Mouse (Mus musculus): ENCODE data around the gene Appl1. TPM values are rescaled to one million over a fixed set of nuclear protein-coding genes. Genes with fewer than 3 reads are reported as not detected.

Gene Appl1
- 10 to 100 TPM; 13.9 to 16.6 TPM for total RNA-seq (2021)
- long read RNA-seq, experiment 1, full-length matches to known transcripts: 9 of 17 reads
- long read RNA-seq, experiment 1, partial matches to known transcripts: 3 of 17 reads
- long read RNA-seq, experiment 1, other reads (novel, unspliced or antisense): 5 of 17 reads
- long read RNA-seq, experiment 2, full-length matches to known transcripts: 9 of 13 reads
- long read RNA-seq, experiment 2, partial matches to known transcripts: 0 of 13 reads
- long read RNA-seq, experiment 2, other reads (novel, unspliced or antisense): 4 of 13 reads

DNA sequence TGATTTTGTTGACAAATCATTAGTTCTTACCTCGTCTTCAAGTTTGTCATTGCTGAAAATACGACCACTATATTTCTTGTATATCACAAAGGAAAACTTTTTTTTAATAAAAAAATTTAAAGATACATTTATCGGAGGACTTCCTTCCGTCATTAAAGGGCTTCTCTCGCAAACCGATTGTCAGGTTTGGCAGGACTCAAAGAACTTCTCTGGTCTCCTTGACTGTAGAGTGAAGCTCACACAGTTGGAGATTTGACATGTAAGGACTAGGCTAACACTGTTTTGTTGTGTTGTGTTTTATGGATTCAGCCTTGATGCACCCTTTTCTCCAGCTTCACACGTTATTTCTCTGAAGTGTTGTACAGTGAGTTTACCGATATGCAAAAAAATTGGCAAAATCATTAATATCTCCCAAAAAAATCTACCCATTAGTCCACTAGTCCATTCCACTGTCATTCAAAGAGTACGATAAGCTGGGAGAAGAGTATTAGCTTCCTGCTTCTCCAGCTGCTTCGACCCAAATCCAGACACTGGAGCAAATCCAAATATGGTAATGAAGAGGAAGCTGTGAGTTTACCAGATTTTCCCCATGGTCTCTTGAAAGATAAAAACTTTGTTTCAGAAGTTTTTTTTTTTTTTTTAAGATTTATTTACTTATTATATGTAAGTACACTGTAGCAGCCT, at the start of gene Appl1:
Gene Appl1, minus strand, starts transcription at position 127 of the 684 bp plus-strand sequence.
- DNase-seq: peak; percentile 25 to 31

DNA sequence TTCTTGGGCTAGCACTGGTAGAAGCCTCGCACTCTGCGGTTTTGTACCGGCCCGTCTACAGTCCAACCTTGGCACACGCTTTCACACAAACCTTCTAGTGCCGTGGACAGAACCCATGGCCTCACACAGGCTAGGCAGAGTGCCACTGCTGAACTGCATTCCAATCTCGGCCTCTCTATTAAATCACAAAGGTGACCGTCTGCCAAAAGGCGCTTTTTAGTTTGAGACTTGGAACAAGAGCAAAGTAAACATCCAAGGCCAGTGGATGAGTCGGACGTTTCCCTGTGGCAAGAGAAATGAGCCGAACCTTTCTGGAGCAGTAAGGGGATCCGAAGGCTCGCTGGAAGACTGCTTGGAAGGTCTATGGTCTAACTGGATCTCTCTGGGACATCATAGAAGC, 48.8 kb upstream of the Appl1 start:
- peak in 1 of 2 experiments; percentile 37 for DNase-seq

DNA sequence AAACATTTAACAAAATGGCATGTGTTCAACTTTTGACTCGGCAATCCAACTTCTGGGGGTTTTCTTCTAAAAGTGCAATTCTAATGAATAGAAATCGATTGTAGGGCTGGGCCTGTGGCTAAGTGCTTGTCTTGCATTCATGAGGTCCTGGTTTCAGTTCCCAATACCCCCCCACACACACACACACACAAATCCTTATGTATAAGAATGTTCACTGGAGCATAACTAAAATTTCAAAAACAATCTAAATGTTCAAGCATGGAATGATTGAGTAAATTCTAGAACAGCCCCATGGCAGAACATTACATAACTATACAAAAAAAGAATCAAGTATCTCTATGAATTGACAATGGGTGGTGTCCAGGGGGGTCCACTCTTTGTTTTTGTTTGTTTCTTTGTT, 46.9 kb upstream of the Appl1 start:
- DNase-seq: no peak

DNA sequence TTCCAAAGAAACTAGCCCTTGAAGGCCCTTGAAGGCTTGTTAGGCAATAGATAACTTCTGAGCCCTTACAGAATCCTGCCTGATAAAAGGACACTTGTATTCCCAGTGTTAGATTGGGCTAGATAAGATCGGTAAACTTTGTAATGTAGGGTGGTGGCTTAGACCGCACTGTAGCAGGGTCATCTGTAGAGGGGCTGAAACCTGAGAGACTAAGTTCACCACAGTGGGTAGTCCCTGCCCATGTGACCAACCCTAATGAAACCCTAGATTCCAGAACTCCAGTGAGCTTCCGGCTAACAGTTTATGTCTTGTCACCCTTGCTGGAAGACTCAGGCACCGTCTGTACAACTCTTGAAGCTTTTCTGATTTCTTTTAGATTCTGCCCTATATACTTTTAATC, 42.6 kb upstream of the Appl1 start:
- no peak for DNase-seq

DNA sequence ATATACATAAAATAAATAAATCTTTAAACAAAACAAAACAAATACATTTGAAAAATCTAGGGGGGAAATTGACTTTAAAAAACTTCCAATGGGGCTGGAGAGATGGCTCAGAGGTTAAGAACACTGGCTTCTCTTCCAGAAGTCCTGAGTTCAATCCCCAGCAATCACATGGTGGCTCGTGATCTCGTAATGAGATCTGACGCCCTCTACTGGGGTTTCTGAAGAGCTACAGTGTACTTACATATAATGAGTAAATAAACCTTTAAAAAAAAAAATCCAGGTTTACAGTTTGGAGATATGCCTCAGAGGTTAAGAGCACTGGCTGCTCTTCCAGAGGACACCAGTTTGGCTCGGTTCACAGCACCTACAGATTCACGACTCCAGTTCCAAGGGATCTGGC, 40.5 kb upstream of the Appl1 start:
- DNase-seq: no peak

DNA sequence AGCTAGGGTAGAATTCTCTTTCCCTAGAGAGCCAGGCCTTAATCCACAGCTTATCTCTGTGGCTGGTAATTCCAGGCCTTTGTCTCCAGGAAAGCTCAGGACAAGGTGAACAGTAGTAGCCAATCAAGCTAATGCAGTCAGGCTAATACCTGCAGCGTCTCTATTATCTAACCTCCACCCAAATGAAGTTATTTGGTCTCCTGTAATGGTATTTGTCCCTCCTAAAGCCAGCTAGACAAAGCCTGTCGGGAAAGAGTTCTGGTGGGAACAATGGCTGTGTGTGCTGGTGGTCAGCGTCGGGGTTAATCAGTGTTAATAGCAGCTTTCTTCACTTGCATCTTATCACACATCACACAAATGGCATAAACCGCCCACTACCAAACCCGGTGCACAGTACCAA, 34.9 kb upstream of the Appl1 start:
- DNase-seq: no peak

DNA sequence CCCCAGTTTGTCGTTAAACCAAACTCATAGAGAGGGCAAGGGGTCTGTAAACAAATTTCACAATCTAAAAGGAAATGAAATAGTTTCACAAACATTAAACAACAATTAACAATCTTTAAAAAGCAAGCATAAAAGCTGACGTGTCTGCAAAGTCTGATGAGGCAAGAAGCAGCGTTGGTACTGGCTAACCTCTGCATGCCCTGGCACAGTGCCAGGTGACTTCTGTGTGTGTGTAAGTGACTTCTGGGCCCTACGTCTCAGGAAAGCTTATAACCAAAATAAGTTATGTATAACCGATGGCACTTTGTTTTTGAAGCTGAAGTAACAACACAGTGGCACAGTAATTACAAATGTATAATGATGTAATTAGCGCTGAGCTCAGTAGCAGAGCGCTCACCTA, 33.9 kb upstream of the Appl1 start:
- no peak for DNase-seq

DNA sequence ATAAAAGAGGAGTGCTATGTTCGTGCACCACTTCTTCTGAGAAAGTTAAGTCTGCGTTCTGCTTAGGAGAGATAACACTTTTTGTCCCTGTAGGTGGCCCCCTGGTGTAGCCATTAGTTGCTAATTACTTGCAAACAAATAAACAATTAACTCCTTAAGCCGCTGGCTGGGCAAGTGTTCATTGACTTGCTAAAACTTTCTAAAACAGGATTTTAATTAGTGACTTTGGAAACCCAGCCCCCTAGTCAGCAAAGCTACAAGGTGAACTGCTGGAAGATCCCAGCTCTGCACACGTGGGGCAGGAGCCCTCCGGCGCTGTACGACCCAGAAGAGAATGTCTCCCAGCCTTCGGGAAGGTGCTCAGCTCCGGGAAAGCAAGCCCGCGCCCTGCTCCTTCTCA, 29.4 kb upstream of the Appl1 start:
- no peak for DNase-seq

DNA sequence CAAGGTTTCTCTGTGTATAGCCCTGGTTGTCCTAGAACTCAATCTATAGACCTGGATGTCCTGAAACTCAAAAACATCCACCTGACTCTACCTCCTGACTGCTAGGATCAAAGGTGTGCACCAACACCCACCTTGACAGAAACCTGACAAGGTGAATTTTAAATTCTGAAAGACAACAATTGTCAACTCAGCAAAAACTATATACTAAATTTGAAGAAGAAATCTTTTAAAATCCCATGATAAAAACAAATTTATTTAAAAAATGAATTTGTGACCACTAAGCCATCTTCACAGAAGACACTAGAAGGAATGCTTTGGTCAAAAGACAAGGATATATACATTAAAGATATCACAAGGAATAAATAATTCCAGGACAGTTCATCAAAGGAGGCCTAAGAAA, 25.2 kb upstream of the Appl1 start:
- no peak for DNase-seq

DNA sequence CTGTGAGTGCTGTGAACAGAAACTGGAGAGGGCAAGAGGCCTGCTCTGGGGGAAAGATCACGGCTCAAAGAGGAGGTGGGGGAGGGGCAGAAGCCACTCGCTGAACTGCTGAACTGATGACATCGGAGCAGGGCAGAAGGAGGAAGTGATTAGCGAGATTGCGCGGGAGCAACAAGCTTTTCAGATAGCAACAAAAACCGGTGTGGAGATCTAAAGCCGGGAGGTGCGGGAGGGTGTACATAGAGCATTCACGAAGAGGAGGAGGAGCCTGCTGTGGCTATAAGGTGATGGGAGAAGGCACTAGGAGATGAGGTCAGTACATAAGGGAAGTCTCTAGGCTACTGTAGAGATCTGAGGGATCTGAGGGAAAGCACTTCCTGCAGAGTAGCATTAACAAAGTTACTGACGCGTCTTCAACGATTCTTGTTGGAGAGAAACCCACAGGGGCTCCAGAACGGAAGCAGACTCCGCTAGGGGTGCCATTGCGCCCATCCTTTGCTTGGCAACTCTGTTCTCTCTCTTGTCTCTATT, 23.2 kb upstream of the Appl1 start, which contains the start of gene Hesx1:
Gene Hesx1, plus strand, starts transcription at position 206 of the 531 bp plus-strand sequence.
- peak; percentile 42 to 58 for DNase-seq

DNA sequence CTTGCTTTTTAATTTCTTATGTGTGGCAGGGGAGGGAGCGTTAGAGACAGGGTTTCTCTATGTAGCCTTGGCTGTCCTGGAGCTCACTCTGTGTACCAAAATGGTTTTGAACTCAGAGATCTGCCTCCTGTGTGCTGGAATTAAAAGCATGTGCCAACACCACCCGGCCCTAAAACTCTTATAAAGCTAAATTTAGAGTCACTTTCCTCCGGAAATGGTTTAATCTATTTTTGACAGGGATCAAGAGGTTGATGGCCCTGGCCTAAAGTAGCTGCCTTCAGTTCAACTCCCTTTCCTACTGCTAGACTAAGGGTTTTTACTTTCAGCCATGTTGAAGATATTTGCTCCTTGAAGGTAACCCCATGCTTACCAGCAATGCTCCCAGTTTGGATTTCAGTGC, 22.4 kb upstream of the Appl1 start:
- DNase-seq: peak in 1 of 2 experiments; percentile 8

DNA sequence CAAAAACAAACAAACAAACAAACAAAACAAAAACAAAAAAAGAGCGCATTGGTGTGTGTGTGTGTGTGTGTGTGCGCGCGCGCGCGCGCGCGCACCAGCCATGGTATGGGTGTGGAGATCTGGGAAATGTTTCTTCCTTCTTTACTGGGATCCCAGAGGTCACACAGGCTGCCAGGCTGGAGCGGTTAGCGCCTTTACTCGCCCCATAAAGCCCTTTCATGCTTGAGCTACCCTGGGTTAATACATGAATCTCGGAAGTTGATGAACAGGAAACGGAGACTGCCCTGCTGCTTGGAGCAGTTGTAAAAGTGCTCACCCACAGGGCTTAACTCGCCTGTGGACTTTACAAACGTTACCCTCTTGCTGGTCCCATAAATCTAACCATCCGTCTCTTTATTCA, 20.6 kb upstream of the Appl1 start:
- DNase-seq: no peak

DNA sequence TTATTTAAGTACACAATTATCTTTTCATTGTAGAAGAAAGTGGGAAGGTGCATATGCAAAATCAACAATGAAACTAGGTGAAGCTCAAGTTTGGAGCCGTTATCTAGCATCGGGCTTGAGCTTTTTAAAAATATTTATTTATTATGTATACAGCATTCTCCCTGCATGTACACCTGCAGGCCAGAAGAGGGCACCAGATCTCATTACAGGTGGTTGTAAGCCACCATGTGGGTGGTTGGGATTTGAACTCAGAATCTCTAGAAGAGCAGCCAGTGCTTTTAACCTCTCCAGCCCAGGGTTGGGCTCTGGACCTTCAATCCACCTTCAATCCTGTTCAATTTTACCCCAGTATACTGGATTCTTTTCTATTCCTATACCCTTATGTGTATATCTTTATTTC, 17.7 kb upstream of the Appl1 start:
- DNase-seq: peak in 1 of 2 experiments; percentile 16

DNA sequence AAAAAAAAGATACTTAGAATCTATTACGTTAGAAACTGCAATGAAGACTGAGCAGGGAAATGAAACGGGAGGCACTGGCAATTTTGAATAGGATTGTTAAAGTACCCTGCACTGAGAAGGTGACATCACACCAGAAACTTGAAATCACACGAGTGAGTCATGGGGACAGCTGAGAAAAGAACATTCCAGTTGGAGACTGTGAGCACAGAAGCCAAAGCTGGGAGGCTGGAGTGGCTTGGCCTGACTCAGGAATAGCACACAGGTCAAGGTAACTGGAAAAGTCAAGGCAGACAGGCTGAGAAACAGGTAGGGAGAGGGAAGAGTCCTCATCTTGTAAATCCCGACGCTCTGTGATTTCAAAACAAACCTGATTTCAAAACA, 11.1 kb upstream of the Appl1 start:
- no peak for DNase-seq

DNA sequence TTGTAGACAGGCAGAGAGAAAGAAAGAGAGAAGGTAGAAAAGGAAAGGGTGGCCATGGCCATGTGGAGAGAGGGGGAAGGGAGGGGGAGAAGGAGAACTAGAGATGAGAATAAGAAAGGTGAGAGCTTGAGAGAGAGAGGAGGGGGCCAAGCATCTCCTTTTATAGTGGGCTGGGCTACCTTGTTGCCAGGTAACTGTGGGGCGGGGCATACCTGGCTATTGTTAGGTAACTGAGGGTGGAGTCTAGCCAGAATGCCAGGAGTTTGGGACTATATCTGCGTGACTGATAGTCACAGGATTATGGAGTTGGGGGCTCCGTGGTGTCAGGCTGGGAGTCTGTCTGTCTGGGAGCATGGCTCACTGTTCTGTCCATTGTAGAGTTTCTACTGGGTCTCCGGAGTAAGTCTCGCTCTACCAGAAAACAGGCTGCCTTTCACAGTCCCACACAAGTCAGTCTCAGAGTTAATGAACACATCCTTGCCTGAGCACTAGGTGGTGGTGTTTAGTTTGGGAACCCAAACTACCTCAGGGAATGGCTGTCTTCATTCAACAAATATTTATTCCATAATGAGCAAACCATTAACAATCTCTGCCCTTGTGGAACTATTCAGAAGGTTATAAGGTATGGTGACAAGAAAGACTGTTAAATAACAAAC, 10.6 kb upstream of the Appl1 start:
- DNase-seq: no peak

DNA sequence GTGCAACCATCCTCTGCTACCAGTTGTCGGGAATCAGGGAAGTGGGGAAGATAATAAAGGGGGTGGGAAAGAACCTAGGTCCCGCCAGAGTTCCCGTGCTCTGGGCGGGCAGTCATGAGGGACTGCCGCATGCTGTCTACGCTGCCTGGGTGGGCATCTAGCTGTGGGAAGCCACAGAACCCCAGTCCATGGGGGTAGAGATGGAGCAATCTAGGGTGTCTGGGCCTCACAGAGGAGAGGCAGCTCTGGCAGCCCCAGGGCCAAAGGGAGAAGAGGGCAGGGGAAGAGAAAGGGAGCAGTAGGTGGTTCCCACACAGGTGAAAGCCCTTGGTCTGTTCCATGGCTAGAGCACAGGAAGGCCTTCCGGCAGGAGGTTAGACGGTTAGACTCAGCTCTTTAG, 10.0 kb upstream of the Appl1 start:
- DNase-seq: no peak

DNA sequence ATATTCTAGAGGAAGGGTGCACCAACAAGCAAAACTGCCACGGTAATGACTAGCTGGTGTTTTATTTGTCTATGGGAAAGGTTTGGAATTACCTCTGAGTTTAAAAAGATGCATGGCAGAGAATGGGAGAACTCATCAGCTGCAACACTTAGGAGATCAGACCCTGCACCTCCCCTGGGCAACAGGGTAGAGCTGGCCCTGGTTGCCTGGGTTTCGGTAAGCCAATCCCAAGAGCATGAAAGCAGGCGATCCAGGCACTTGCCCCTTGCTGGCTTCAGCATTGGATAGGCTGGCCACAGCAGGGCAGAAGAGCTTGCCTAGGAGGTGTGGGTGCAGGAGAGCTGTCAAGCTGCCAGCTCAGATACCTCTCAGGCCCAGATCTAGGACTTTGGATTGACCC, 8.8 kb upstream of the Appl1 start:
- DNase-seq: no peak

DNA sequence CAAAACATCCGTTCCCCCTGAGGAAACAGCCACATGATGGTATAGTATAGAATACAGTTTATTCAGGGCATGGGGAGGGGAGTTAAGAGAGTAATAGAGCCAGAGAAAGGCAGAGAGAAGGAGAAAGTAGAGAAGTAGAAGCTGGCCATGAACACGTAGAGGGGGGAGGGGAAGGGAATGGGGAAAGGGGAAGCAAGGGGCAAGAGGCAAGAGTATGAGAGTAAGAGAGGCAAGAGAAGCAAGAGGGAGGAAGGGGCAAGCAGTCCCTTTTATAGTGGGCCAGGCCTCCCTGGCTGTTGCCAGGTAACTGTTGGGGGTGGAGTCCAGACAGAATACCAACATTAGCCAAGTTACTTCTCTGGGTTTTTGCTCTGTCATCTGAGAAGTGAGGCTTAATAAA, 6.5 kb upstream of the Appl1 start:
- no peak for DNase-seq

DNA sequence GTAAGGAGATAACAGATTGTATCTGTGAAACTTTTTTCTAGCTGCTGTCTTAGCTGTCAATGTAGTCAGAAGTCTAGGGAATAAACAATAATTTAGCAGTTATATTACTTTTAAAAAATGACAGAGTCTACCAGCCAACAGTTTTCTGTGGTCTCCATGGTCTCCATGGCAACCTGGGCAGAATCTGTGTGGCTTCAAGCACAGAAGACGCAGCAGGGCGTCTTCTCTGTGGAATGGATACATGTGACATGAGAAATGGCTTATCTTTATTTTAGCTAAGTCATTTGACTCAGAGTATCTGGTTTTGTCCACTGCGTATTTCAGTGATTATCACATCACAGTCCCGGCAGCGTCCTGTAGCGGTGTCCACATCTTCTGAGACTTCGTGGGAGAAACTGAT, 5.2 kb upstream of the Appl1 start:
- no peak for DNase-seq

DNA sequence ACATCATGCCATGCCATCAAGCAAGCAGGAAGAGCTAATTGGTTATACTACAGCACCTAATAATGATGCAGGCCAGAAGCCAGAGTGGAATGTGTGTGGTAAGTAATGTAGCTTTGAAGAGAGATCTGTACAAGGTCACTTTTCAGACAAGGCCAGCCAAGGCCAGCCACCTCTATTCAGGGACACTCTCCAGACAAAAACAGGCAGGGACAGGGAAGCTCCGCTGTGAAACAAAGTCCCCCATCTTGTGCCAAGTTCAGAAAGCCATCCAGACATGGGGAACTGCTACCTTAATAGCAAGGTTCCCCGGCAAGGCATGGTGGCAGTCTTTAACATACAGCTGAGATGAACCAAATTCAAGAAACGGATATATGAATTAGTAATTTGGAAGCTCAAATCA, 4.5 kb upstream of the Appl1 start:
- DNase-seq: peak in 1 of 2 experiments; percentile 13

DNA sequence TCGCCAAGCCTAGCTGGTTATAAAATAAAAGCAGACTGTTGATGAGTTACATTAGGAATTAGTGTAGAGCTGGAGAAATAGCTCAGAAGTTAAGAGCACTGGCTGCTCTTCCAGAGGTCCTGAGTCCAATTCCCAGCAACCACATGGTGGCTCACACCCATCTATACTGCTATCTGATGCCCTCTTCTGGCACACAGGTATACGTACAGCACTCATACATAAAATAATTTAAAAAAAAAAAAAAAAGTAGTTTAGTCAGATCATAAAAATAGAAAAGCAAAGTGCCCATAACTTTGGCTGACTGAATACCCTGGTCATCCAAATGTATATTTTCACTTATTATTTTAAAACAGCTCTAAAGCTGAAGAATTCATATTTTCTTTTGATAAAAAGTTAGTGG, 2.1 kb upstream of the Appl1 start:
- DNase-seq: no peak

DNA sequence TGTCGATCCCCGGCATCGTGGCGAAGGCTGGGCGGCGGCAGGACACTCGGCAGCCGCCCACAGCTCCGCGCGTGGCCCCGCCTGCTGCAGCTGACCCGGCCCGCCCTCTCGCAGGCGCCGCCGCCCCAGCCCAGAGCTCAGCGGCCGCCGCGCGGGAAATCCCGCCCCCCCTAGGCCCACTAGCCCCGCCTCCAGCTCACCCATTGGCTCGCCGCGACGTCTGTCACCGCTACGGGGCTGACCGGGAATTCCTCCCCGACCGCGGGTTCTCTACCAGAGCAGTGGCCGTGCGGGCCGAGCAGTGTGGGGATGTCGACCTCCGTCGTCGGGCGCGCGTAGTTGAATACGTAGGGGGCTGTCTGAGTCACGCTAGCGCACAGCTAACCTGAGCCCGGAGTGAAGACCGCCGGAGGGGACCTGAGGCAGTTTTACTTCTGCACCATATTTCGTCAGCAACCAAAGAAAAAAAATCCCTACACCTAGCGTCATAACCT, 546 bp downstream of the Appl1 start:
- DNase-seq: peak; percentile 97 to 100

DNA sequence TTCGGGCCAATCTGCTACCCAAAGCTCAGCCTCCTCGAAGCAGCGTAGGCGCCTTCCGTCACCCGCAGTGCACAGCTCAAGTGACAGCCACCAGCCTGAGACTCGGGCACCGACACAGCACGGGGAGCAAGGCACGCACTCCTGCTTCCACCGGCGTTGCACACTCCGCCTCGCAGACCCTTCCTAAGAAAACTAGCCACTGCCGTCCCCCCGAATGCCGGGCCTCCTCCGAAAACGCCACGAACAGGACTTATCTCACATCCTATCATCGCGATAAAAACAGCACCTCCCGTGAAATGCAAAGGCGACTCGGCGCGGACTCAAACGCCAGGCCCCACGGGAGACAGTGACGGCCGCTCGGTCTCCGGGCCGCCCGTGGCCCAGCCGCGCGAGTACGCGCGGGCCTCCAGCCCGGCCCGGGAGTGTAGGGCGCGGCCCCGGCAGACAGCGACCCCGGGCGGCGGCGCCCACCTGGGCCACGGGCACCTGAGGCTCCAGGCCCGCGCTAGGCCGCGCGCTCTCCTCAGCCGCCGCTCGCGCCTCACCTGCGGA, 1.1 kb downstream of the Appl1 start:
- DNase-seq: peak in 1 of 2 experiments; percentile 50
